9 mouse cellular contexts compared by ENCODE assay signal in the genomic region with DNA sequence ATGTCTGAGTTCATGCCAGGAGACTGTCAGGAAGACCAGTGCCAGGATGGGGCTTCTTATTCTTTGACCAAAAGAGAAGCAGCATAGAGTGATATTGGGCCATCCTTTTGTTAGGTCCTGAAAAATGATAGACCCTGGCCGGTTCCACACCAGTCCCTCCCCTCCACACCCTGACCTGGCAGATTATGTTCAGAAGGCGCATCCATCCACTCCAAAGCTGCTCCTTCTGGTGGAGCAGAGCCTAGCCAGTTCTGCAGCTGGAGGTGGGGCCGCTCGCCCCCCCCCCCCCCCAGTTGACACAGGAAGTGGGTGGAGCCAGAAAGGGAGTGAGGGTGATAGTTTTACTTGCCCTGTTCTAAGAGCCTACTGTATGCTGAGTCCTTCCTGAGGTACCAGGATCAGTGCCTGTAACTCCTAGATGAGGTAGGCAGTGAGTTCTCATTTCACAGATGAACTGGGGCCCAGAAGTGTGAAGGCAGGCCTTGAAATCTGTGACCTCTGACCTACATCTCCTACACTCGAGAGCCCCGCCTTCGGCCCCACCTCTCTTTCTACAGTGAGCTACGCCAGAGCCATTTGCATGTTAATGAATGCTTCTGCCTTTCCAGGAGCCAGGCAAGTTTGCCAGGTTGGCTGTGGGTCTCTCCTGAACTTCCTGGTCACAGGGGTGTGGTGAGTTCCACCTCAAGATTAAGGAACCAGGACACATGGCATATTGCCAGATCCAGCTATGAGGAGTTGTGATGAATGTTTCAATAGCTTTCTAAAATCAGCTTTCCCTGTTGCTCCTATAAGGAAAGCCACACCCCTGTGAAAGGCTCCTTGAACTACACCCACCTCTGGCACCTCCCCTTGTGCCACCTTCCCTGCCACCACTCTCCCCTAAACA. TPM values are rescaled to one million over a fixed set of nuclear protein-coding genes. Genes with fewer than 3 reads are reported as not detected.
DNase-seq lines count a peak whose midpoint lies in the region; ATAC-seq lines count a peak whose summit lies in the region.
"Had no signal": no experiment of that assay in that cellular context is flagged by ENCODE, and none has a peak within 500 bp of the region (broad histone marks: within the 10 kb centered on the region; RNA-seq: fewer than 3 reads in every experiment).

No protein-coding gene starts in this region.

- DNase-seq in ovary, postnatal 36 days (ENCODE audit: low spot score): peak; percentile 16
- no peak for DNase-seq in ovary, postnatal 10 days (ENCODE audit: low spot score)
- no peak for DNase-seq in frontal cortex, postnatal 10 days (ENCODE audit: low spot score in 2 of 2)
- no peak for DNase-seq in cerebellum, postnatal 25 days
- DNase-seq in adrenal gland, postnatal 25 days: no peak

- no peak overlapping the region for H3K4me2 ChIP-seq in embryonic facial prominence, embryonic 13.5 days
- H3K4me2 ChIP-seq in kidney, embryonic 16.5 days (replicated peaks; ENCODE audit: low read depth, low read length): no peak overlapping the region

- H3K9me3 ChIP-seq in embryonic facial prominence, embryonic 13.5 days: no peaks in the 10 kb centered on the region
- no peaks in the 10 kb centered on the region for H3K9me3 ChIP-seq in kidney, embryonic 16.5 days (ENCODE audit: low read length)

- H3K4me1 ChIP-seq in embryonic facial prominence, embryonic 13.5 days: peaks cover 22% of the 10 kb centered on the region
- H3K4me1 ChIP-seq in kidney, embryonic 16.5 days (ENCODE audit: insufficient read depth, low read length): peaks cover 17% of the 10 kb centered on the region

- H3K36me3 ChIP-seq in embryonic facial prominence, embryonic 13.5 days: no peaks in the 10 kb centered on the region
- no peaks in the 10 kb centered on the region for H3K36me3 ChIP-seq in kidney, embryonic 16.5 days (ENCODE audit: insufficient read depth, low read length)

- no peak overlapping the region for H3K4me3 ChIP-seq in embryonic facial prominence, embryonic 13.5 days
- no peak overlapping the region for H3K4me3 ChIP-seq in kidney, embryonic 16.5 days (ENCODE audit: low read length)
- H3K4me3 ChIP-seq: erythroblast, embryonic 14.5 days had no signal

- H3K27ac ChIP-seq in embryonic facial prominence, embryonic 13.5 days: no peak overlapping the region
- H3K27ac ChIP-seq in kidney, embryonic 16.5 days (ENCODE audit: low read length): peak overlapping the region; percentile 44

- WGBS in embryonic facial prominence, embryonic 13.5 days: 25% methylated on average over 8 of the region's 8 CpGs
- WGBS in kidney, embryonic 16.5 days: 19% methylated on average over 8 of the region's 8 CpGs

- 0 out of 2 replicates have a peak, but pooled peaks have one; percentile 32 for ATAC-seq in embryonic facial prominence, embryonic 13.5 days (ENCODE audit: insufficient number of reproducible peaks, insufficient read depth, low FRiP score, low TSS enrichment, low read depth)
- ATAC-seq in kidney, embryonic 16.5 days (ENCODE audit: low FRiP score, low TSS enrichment): peak; percentile 73
- ATAC-seq in megakaryocyte, adult 5-6 weeks (ENCODE audit: poor library complexity, severe bottlenecking): 0 out of 2 replicates have a peak, but pooled peaks have one; percentile 3

- no peaks in the 10 kb centered on the region for H3K27me3 ChIP-seq in embryonic facial prominence, embryonic 13.5 days
- H3K27me3 ChIP-seq in kidney, embryonic 16.5 days (ENCODE audit: insufficient read depth, low read length): no peaks in the 10 kb centered on the region

- H3K9ac ChIP-seq in embryonic facial prominence, embryonic 13.5 days: no peak overlapping the region
- no peak overlapping the region for H3K9ac ChIP-seq in kidney, embryonic 16.5 days (replicated peaks; ENCODE audit: low read length)

RNA-seq across cellular contexts. Expression of gene Cers3, which starts 46.8 kb away (rescaled TPM):
- polyA plus RNA-seq in embryonic facial prominence, embryonic 13.5 days (2015; fragmentation: Nextera tagmentation; extraction: Ambion mirVana): 7.3 and 7.8 TPM in 2 replicates
- 1.7 and 2.7 TPM in 2 replicates for polyA plus RNA-seq in kidney, embryonic 16.5 days (2015; fragmentation: Nextera tagmentation; extraction: Ambion mirVana)
- not detected in 2 replicates for total RNA-seq in megakaryocyte, adult 5-6 weeks (2015)
- not detected in 2 replicates for total RNA-seq in megakaryocyte, adult 5-6 weeks (2017)
- total RNA-seq in adrenal gland, postnatal 25 days (2021): 0.27 TPM in 1 of 2 replicates, not detected in the other
- polyA plus RNA-seq: erythroblast, embryonic 14.5 days had no signal

RNA-seq across cellular contexts. Expression of gene Adamts17, which starts 49.4 kb away (rescaled TPM):
- 13.2 and 14.8 TPM in 2 replicates for polyA plus RNA-seq in embryonic facial prominence, embryonic 13.5 days (2015; fragmentation: Nextera tagmentation; extraction: Ambion mirVana)
- polyA plus RNA-seq in kidney, embryonic 16.5 days (2015; fragmentation: Nextera tagmentation; extraction: Ambion mirVana): 3.6 and 4.7 TPM in 2 replicates
- not detected in 2 replicates for total RNA-seq in megakaryocyte, adult 5-6 weeks (2015)
- total RNA-seq in megakaryocyte, adult 5-6 weeks (2017): 0.07 TPM in 1 of 2 replicates, not detected in the other
- 5.3 TPM in 2 replicates for total RNA-seq in adrenal gland, postnatal 25 days (2021)
- polyA plus RNA-seq: erythroblast, embryonic 14.5 days had no signal

Comparison
In these comparisons a context has a peak if more than half of its experiments do, and no peak if none do; other contexts are left out.
1. ATAC-seq: peak in every context shown above with its lines; median percentile 73 in kidney, embryonic 16.5 days; 32 in embryonic facial prominence, embryonic 13.5 days; 3 in megakaryocyte, adult 5-6 weeks.